Mouse (Mus musculus): Measurements from ENCODE around the gene Slit1.

Slit1 gene

DNA sequence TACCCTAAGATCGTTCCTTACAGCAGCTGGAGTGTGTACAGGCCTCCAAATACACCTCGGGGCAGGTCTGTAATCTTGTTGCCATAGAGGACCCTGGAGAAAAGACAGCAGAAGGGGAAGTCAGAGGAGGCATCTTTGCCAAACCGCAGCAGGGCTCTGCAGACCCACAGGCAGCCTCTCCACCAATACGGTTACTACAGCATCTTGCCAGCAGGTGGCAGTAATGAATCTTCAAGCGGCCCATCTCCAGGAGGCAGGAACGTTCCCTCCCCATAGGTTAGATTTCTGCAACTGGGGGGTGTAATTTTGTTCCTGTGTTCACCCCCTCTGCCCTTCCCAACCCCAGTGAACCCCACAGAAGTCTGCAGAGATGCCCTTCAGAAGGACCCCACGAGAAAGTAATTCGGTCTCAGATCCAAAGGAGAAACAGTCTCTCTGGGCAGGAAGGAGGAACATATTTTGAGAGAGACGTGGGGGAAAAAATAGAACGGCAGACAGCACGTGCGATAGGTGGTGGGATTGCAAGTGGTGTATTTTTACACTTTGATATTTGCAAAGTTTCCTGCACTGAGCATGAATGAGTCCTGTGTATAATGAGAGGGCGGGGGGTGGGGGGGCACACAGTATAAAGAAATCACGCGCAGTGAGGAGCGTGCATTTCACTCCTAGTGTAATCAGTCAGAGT lies 96.4 kb downstream of the Slit1 start:
- peak; percentile 31 for DNase-seq

DNA sequence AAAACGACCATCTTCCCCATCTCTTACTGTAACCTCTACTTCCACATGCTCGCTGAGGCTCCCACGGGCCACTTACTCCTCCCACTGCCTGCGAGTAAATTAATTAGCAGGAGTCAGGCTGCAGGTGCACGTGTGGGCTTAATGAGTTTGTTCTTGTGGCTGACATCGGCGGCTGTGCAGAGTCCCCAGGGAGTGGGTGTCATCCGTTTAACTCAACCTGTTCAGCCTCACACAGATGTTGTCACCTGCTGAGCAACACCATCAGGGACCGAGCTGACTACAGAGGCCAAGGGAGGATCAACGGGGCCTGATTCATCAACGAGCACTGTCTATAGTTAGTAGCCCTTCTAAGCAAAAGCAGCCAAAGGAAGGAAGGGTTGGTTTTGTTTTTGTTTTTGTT lies 100.5 kb downstream of the Slit1 start:
- DNase-seq = no peak

DNA sequence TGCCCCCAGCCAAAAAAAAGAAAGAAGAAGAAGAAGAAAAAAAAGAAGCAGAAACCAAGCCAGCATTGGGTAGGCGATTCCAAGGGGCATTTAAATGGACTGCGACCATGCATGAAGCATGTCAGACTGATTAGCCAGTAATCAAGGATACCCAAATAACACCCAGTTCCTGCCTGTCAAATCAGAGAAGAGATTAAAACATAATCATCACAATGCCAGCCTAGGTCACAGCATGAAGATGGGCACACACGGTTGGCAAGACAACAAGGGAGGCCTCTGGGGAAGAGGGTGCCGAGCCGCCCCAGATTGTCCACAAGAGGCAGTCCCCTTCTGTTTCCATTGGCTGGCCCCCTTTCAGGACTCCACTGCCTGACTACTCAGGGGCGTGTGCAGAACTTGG lies 108.5 kb downstream of the Slit1 start:
- DNase-seq = no peak

DNA sequence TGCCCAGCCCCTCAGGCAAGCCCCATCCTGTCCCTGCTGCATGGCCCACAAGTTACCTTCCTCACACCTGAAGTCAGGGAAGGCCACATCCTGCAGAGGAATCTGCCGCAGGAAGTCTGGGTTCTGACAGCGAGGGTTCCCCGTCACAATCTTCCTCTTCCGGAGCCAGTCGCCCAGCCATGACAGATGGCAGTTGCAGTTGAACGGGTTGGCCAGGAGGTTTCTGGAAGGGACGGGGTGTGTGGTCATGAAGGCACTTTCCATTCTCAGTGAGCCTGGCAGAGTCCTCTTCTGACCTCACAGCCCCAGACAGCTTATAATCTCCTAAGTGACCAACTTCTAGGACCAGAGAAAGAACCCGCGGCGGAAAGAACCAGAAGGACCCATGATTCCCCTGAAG lies 109.4 kb downstream of the Slit1 start:
- no peak for DNase-seq

DNA sequence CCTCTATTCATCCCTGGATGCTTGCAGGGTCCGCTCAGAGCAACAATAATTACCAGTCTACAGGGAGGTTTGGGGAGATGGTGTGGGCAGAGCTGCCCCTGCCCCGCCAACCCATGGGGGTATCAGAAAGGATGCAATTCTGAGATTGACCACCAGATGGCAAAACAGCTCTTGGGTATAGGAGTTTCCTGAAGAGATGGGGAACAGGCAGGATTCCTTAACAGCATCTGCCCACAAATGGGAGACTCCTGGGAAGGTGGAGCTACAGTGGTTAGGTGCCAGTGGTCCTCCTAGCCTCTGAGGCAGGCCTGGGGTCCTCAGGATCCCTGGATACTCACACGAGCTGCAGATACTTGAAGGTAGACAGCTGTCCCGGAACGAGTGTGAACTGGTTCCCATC lies 113.9 kb downstream of the Slit1 start:
- peak; percentile 13 for DNase-seq

DNA sequence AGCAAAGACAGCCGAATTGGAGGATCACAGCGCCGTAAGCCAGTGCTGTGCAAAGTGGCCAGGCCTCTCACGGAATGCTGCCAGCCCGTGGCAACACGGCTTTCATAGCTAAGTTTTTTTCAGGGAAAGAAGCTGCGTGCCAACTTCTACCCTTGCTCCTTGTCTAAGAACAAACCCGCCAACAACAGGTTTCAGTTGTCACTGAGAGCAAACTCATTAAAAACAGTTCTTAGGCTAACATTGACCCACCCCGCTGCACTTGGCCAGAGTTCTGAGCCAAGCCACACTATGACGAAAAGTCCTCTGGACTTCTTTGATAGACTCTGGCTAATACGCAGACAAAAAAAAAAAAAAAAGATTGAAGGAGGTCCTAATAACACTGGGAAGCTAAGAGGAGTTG lies 114.5 kb downstream of the Slit1 start:
- no peak for DNase-seq

DNA sequence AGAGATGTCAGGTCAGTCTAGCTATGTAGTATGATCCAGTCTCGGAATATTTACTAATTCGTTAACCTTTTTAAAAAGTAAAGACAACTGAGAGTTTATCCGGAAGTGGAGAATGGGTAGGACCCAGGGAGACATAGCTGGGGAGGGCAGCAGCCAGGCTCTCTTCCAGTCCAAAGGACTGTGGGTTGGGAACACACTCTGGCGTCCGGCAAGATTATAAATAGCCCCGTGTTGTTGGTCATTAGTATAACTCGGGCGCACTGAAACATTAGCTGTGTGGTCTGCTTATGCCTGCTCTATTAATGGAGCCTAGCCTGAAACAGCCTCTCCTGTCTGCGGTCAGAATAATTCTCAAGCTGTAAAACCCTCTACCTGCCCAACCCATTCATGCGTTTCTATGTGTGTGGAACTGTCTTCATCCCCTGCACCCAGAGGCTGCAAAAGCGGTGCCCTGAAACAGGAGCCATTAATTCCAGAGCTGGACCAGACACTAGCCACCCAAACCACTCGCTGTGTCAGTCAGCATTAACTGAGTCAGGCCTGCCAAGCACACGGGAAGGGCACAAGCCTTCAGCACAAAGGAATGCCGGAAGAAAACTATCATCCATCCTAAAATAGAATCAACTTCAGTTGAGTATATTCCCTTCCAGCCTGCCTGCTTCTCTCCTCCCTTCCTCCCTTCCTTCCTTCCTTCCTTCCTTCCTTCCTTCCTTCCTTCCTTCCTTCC lies 122.9 kb downstream of the Slit1 start:
- DNase-seq = no peak

DNA sequence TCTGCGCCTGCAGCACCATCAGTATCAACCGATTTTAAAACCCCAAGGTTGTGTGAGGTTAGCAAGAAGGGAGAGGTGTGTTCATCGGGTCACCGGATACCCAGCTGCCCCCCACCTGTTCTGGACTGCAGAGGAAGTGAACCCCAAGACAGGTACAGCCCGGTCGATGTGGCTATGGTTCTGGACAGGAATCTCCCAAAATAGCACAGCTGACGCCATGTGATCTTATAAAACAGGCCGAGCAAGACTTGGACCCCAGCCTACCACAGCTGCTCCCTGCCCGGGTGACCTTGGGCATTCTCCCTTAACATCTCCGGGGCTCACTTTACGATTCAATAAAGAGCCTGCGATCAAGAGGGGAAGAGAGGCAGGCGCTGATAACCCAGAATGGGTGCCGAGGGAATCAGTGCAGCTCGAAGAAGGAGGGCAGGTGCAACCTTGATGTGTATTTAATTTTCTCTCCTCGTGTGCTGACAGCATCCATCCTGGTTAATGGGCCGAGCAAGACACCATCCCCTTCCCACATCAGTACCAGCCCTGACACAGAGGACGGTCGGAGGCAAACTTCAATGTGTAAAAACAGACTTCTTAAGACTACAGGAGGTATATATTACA lies 124.6 kb downstream of the Slit1 start:
- no peak for DNase-seq

DNA sequence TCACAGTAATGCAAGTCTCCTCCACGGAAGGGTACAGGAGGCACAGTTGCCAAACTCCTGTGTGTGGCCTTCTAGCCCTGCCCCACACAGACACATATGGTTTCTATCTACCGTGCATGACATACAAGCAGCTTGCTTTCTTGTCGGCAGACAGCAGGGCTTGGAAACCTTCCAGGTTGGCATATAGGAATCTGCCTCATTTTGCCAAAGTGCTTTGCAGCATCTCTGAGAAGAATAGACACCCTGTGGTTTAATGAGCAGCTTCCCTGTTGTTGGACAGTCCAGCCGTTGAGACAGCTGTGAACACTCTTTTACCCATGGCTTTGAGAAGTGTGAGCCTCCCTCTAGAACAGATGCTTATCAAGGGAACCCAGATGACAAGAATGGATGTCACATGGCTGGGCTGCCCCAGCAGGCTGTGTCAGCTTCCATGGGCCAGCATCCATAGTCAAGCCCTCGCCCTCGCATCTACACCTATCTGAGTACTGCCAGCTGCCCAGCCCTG lies 125.3 kb downstream of the Slit1 start:
- DNase-seq = no peak

DNA sequence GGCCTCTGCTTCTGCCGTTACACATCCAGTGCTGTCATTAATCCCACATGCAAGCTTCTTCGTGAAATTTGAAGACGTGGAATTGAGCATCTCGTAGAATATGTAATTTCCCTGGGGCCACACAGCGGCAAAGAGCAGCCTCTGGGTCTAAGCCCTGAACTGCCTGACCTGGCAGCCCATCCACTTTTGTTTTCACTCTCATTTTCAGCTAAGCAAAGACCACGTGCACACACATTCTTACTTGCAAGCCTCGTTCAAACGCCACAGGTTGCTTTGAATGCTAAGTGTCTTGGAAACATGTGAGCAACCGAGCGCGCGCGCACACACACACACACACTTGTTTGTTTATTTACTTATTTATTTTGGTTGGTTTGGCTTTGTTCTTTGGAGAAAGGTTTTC lies 126.4 kb downstream of the Slit1 start:
- DNase-seq = no peak

DNA sequence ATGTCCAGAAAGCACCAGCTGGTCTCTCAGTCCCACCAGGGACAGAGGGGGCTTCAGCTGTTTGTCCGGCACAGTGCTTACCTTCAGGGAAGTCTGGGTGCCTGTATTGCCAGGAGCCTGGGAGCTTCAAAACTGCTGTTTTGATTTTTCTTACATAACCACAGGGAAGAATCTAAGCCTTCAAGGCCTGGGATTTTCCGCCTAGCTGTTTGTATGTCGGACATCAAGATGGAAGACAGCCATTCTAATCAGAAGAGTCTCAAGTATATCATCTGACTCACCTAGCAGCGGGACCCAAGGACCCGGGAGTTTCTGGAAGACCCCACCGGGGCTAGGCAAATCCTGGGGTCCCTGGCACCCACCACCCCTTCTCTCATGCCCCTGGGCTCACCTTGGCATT lies 127.2 kb downstream of the Slit1 start:
- DNase-seq = no peak

DNA sequence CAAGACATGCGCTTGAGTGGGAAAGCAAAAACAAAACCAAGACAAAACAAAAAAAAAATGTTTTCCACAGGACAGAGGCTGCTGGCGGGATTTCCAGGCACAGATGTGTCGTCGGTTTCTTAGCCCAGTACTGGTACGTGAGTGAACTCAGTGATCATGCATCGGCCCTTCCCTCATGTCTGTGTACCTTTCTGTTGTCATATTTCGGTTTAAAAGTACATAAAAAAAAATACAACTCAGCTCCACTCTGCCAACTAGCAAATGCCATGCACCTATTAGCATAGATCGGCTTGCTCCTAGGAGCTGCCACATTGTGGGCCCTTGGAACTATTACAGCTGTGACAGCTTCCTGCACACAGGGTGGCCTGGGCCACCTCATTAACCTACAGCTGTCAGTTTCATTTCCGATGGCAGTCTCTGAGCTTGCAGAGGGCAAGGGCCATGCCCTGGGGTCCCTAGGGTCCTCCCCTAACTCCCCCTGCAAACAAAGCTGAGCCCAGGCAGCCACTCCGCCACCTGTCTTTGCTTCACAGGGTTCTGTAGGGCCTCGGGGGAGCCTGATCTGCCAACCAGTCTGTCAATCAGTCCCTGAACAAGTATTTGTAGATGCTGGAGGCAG lies 127.8 kb downstream of the Slit1 start:
- DNase-seq = no peak

DNA sequence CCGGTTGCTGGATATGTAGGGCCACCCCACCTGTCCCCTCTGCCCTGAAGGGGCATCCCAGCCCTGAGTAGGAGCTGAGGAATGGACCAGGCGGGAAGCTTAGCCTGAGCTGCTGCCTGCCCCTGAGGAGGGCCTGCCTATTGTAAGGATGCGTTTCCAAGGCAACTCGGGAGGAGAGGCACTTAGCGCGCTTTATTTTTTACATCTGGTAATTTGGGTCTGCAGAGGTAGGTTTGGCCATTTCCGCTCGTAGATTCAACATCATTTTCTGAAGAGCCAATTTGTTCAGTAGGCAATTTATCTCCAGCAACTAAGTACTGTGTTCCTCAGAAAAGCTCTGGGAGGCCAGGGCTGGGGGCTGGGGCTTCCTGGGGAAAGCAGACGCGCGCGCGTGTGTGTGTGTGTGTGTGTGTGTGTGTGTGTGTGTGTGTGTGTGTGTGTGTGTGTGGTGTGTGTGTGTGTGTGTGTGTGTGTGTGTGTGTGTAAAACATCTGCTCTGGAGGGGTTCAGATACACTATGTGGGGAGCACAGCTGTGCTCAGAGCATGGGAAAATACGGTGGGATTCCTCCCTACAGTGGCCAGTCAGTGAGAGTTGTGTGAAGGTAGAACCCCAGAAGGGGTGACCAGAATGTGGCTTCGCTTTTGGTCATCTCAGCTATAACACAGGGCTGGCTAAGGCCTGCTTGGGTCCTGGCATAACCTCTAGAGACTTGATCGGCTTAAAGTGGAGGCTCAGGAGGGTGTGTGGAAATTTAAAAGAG lies 130.0 kb downstream of the Slit1 start:
- DNase-seq = no peak

DNA sequence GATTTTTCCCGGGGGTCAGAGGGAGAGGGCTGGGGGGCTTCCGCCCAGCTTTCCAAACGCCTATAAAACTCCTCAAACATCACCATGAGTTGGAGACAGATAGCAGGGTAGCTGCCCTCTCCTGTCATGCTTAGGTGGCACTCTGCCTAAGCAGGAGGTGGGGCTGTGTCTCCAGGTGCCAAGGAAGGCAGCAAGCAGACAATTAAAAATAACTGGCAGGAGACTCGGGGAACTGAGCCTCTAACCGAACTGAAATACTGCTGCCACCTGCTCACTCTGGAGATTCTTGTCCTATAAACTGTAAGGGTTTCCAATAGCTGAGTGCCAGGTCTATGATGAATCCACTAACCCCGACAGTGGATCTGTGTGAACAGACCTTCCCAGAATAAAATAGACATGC lies 131.8 kb downstream of the Slit1 start:
- no peak for DNase-seq

DNA sequence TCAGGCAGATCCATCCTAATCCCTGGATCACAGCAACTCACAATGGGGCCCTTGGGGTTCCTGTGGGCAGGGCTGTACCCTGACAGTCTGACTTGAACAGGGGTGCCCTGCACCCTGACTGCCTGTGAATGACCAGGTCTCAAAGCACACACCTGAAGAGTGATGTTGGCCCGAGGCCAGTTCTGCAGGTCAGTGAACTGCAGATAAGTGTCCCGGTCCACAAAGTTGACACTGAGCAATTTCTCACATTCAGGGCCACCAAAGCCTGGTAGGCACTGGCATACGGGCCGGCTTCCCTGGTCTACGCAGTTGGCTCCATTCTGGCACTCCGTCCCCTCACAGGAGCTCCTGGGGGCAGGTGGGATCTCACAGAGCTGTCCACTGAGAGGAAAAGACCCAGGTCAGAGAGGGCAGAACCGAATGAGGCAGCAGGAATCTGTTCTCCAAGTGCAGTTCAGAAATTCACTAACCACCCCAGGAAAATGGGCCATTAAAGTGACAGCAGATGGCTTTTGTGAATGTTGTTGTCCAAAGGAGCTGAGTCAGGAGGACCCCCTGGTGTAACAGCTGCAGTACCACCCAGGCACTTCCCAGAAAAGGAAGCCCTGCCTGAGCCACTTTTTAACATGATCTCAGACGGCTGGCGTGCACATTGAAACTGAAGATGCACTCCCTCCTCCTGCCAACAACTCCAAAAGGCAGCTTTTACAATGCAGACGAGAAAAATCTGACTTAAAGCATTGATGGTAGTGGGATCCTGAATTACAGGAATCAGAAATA lies 137.1 kb downstream of the Slit1 start:
- DNase-seq = no peak

DNA sequence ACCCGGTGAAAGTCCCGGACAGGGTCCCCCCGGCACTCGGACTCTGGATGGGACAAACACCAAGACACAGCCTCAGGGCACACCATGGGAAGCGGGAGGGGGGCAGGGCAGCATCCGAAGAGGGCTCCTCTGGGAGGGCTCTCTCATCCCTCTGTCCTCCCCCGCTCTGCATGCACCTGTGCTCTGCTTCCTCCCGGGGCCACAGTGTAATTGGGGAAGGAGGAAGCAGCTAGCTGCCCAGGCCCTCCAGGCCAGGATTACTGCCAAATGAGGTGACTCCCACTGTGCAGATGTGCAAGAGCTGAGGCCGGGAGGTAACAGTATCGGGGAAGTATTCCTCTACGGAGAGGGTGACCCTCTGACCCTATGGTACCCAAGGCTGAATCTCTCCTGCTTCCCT lies 142.8 kb downstream of the Slit1 start:
- DNase-seq = no peak

DNA sequence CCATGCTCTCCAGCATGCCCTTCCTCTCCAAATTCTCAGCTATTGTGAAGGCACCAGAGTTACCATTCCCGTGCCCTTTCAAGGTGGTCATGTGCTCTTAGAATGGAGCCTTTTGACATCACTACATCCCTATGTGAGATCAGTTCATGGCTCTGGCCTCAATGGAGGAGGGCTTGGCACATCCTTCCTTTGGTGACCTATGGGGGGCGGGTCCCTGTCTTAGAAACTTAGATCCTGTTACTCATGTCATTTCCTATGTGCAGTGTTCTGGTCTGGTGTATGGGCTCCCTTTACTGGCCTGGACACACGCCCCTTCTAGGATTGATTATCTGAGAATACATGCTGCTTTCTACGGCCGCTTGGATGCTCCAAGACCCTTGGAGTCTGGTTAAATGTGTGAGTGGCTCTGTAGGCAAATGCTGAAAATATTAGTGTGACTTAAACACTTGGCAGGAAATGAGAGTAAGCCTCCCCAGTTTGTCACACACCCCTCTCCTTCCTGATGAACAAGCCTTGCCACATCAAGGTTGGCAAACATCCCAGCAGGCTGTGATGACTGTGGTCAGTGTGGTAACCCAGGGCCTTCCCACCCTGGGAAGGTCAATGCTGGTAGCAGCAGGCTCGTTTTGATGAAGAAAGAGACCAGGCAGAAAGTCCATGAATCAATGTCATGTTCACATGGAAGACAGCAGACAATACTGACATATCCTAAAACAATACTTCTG lies 146.1 kb downstream of the Slit1 start:
- no peak for DNase-seq

DNA sequence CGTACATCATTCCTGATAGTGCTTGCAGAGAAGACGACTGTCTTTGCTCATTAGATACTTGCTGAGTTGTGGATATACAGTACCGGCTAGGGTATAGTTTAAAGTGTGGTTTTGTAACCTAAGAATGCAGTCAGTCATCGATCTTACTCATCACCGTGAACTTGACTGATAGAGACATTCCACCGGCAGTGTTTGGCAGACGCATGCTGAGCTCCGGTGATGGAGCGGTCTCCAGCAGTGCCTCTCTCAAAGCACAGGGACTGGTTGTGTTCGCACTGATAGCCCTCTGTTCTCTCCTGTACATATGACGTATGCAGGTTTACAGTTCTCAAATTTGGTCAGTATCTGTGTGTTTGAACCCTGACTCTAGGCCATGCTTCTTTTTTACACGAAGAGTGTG lies 151.7 kb downstream of the Slit1 start:
- DNase-seq = no peak

DNA sequence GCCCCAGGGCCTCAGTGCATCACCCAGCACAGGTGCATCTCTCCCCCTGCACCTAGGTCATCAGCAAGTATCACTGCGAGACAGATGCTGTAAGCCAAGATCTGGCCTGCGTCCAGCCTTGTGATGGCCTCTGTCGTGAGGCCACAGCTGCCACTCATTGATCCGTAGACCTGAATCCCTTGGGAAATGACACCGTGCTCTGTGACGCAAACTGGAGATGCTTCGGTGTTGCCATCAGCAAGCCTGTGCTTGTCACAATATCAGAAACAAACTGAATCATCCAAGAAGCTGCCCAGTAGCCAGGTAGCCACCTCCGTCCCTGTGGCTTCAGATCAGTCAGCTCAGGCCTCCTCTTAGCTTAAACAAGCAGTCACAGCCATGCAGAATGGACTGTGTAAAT lies 153.8 kb downstream of the Slit1 start:
- no peak for DNase-seq

DNA sequence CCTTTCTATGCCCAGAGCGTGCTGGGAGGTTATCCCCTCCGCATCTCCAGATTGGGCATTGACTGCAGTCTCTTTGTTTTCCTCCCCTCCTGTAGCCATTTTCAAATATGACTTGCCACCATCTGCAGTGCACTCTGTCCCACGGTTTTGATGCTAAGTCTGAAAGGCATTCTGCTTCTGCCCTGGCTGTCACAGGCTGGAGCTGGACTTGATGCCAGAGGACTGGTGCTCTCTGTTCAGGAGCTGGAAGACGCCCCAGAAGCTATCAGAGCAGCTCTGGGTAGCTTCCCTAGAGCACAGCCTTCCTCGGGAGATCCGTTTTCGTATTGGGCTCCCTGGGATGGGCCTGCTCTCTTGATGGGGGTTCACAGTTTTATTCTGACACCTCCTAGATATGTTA lies 154.4 kb downstream of the Slit1 start:
- DNase-seq = no peak

DNA sequence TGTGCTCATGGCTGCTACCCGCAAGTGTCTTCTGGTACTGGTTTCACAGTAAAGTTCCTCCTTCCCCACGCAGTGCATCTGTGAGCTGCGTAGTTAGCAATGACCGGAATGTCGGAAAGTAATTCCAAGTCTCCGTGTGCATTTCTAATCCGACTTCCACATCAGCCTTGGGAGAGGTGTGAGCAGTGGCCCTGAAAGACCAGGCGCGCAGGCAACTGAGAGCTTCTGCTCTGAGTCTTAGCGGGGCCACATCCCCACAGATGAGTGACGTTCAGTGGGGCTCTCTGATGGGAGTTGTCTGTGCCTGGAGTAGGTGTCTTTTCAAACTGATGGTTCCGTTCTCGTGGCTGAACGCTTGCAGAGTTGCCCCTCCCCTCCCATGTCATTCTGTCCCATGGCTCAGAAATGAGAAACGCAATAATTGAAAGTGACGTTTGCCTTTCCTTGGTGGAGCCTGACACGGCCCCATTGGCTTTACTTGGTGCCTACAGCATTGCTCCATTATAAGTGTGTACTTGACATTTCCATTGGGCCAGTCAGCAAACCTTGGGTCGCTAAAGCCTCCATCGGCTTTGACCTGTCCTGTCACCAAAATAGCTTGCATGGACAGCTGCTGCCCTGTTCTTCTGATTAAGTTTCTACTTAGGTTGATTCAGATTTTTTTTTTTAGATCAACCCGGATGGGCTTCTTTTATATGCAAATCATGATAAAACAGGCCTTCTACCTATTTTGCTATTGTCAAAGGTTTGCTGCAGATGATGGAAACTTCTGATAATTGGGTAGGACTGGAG lies 155.8 kb downstream of the Slit1 start:
- DNase-seq = no peak
